In the genomic region with DNA sequence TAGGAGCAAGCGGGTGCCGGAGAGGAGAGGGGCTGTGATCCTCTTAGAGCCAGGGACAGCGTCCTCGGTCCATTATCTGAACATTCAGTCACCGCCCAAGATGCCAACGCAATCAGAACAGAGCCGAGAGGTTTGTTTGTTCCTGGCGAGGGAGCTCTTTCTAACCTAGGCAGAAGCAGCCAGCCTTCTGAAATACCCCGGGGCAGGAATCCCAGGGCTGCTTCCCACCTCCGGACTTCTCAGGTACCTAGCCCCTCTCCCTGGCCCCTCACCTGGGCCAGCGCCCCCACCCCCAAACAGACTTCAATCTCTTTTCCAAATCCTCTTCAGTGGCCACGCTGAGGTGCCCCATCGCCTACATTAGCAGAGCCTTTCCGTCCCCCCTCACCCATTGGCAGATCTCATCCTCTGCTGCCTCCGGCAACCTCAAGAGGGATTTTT, we compare ENCODE assay signal across 9 mouse cellular contexts. TPM values are rescaled to one million over a fixed set of nuclear protein-coding genes. Genes with fewer than 3 reads are reported as not detected.
A peak's percentile ranks its signal among the peaks of the same experiment; 100 is the strongest.
DNase-seq lines count a peak whose midpoint lies in the region; ATAC-seq lines count a peak whose summit lies in the region.
"Had no signal": no experiment of that assay in that cellular context is flagged by ENCODE, and none has a peak within 500 bp of the region (broad histone marks: within the 10 kb centered on the region; RNA-seq: fewer than 3 reads in every experiment).

No protein-coding gene starts in this region.

- peak overlapping the region; percentile 96 for H3K4me2 ChIP-seq in intestine, embryonic 16.5 days (ENCODE audit: low read depth, low read length)
- peak overlapping the region; percentile 94 for H3K4me2 ChIP-seq in midbrain, embryonic 12.5 days (replicated peaks)

- 6% methylated on average over 15 of the region's 15 CpGs for WGBS in intestine, embryonic 16.5 days
- 2% methylated on average over 15 of the region's 15 CpGs for WGBS in midbrain, embryonic 12.5 days

- no peak overlapping the region for H3K27ac ChIP-seq in intestine, embryonic 16.5 days (ENCODE audit: low read length)
- no peak overlapping the region for H3K27ac ChIP-seq in midbrain, embryonic 12.5 days (replicated peaks)
- H3K27ac ChIP-seq: macrophage had no signal

- peak overlapping the region; percentile 68 for H3K9ac ChIP-seq in intestine, embryonic 16.5 days (ENCODE audit: low read depth, low read length)
- no peak overlapping the region for H3K9ac ChIP-seq in midbrain, embryonic 12.5 days (replicated peaks)

- H3K4me1 ChIP-seq in intestine, embryonic 16.5 days (ENCODE audit: control insufficient read depth, insufficient read depth, low read length) = peaks cover 14% of the 10 kb centered on the region; the same call in 1 of the 2 replicates
- H3K4me1 ChIP-seq in midbrain, embryonic 12.5 days = peaks cover 13% of the 10 kb centered on the region; the same call in 1 of the 2 replicates

- no peaks in the 10 kb centered on the region for H3K9me3 ChIP-seq in intestine, embryonic 16.5 days (ENCODE audit: control insufficient read depth, low read length)
- H3K9me3 ChIP-seq in midbrain, embryonic 12.5 days = no peaks in the 10 kb centered on the region

- DNase-seq in kidney, adult 9 months = peak; percentile 2
- DNase-seq in kidney, adult 8-10 months = no peak
- DNase-seq in cerebellum, postnatal 10 days = peak; percentile 61 to 67
- peak; percentile 56 to 59 for DNase-seq in heart, adult 18-20 months
- DNase-seq in MN1 (ENCODE audit: low spot score) = no peak
- no peak for DNase-seq in urinary bladder, adult 18-20 months (ENCODE audit: low spot score in 2 of 2)

- H3K4me3 ChIP-seq in intestine, embryonic 16.5 days (ENCODE audit: low read length) = peak overlapping the region; percentile 65
- H3K4me3 ChIP-seq in midbrain, embryonic 12.5 days = peak overlapping the region; percentile 58

- ATAC-seq in intestine, embryonic 16.5 days = peak; percentile 28; the same call in 1 of the 2 replicates
- ATAC-seq in midbrain, embryonic 12.5 days (ENCODE audit: low FRiP score, low read depth) = peak; percentile 14; the same call in 1 of the 2 replicates

- no peaks in the 10 kb centered on the region for H3K36me3 ChIP-seq in intestine, embryonic 16.5 days (ENCODE audit: control insufficient read depth, insufficient read depth, low read length)
- no peaks in the 10 kb centered on the region for H3K36me3 ChIP-seq in midbrain, embryonic 12.5 days

- 0 out of 2 replicates have a peak, but pooled peaks cover 3% of the 10 kb centered on the region for H3K27me3 ChIP-seq in intestine, embryonic 16.5 days (replicated peaks; ENCODE audit: control insufficient read depth, insufficient read depth, low read length)
- peaks cover 35% of the 10 kb centered on the region for H3K27me3 ChIP-seq in midbrain, embryonic 12.5 days

RNA-seq across cellular contexts. Expression of a gene that starts 1.3 kb away (rescaled TPM):
- total RNA-seq in heart, adult 18-20 months (2021) = 10 to 100 TPM; 24.2 to 27.7 TPM
- polyA plus RNA-seq in intestine, embryonic 16.5 days (2015; fragmentation: Nextera tagmentation; extraction: Ambion mirVana) = 2.2 and 3.3 TPM in 2 replicates
- polyA plus RNA-seq in midbrain, embryonic 12.5 days (2016; fragmentation: Nextera tagmentation; extraction: Ambion mirVana) = 1.5 and 2.6 TPM in 2 replicates
- polyA plus RNA-seq: macrophage had no signal

Comparison
In these comparisons a context has a peak if more than half of its experiments do, and no peak if none do; other contexts are left out.
1. DNase-seq: peak in kidney, adult 9 months (single experiment), cerebellum, postnatal 10 days (2 of 2) and heart, adult 18-20 months (2 of 2); none in kidney, adult 8-10 months (0 of 2), MN1 (single experiment) and urinary bladder, adult 18-20 months (0 of 2).